Mouse (Mus musculus) T-helper 2 cell (primary cell): ENCODE data around the gene Anks6.

Experiments
- in situ Hi-C: fragments of 300-600 bp; cut with MboI, MseI; formaldehyde crosslinking; loops from one replicate; pipeline ENCODE4 v1.15.1; 2025; ENCODE audit warnings: high pct_unique_total_duplicates

Gene Anks6

GRCm38 (mm10) chr4:47046974-47047373 is 10.3 kb downstream of the Anks6 start:
- in situ Hi-C loops, result loop anchor here (10.0 kb wide), 1 partner anchor 432 kb away; no protein-coding TSS in a partner anchor

DNA sequence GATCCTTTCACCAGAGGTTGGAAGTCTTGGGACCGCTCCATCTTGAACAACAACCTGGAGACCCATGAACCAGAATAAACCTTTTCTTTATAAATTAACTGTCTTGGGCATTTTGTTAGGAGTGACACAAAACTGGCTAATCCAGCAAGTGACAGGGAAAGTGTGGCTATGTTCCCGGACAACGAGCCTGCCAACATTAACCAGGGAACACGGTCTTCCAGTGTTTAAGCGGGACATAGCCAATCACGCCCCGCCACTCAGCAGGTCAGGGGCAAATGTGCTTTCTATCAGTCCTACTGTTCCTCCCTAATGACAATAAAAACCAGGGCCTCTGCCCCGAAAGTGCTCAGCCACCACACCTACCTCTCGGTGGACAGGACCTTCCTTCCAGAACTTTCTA is 13.4 kb downstream of the Anks6 start:
- in situ Hi-C loops, result loop anchor here (10.0 kb wide), 1 partner anchor 429 kb away; no protein-coding TSS in a partner anchor

- in situ Hi-C loops, result no loop called here
Measured at GRCm38 (mm10) chr4:47039586-47039985, 17.6 kb downstream of the Anks6 start.

- in situ Hi-C loops, result no loop called here
Measured at GRCm38 (mm10) chr4:47037321-47037657, 19.9 kb downstream of the Anks6 start.

DNA sequence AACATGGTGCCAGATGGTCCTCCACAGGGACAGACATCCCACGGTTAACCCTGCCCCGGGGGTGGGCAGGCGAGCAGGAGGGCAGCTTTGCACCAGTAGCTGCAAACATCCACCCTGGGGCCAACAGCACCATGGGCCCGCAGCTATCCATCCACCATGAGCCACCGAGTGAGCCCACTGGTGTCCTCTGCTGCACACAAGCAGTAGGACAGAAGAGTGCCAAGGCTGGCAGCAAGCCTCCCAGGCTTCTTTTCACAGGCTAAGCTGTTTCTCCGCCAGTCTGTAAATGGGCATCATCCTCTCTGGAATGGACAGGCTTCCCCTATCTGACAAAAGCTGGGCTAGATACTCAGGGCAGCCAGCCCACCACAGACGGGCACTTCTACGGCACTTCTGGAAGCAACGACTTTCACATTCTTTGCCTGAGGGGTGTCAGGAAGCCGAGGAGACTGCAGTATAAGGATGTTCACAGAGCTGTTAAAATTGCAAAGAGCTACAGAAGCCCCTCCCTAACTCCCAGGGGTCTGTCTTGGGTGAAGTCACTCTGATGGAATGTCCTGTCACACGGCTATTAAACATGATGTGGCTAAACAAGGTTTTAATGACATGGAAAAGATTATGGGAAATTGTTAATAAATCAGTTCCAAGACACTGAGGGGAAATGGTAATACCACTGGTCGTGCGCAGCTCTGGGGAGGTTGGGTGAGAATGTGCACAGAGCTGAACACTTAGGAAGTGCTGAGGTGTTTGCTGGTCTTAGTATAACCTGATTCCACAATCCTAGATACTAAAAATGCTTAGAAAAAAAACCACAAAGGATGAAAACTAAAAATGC is 20.5 kb downstream of the Anks6 start:
- in situ Hi-C loops, result no loop called here

GRCm38 (mm10) chr4:47035536-47035935 is 21.7 kb downstream of the Anks6 start:
- in situ Hi-C loops, result no loop called here

GRCm38 (mm10) chr4:47032171-47032570 is 25.1 kb downstream of the Anks6 start:
- in situ Hi-C loops, result no loop called here

DNA sequence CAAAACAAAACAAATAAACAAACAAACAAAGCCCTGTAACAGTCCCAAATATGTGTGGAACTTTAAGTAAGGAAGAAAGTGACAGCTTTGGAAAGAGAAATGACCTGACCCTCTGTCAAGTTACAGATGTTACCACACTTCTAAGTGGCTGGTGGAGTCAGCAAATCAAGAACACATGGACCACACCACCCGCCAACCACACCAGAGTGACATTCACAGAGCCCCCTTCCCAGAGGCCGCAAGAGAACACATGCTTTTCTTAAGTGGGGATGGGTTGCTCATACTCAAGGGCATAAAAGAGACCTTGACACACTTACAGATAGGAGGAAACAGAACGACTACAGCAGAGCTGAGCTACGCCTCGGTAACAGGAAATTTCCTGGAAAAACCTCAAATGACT is 28.4 kb downstream of the Anks6 start:
- in situ Hi-C loops, result no loop called here

DNA sequence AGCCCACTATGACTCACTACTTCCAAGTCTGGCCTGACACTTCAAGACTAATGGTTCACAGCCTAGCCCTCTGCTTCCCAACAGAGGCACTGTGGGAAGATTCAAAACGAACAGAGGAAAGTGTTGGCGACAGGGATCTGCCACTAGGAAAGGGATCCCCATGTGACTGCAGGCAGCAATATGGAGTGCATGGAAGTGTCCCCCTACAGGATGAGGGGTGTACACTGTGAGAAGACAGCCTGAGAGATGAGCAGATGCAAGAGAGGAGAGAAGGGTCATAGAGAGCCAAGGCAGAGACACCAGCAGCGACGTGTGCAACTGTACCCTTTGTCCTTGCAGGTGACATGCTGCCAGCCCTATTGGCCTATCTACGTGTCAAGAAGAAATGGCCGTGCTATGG is 33.3 kb downstream of the Anks6 start:
- in situ Hi-C loops, result loop anchor here (5.0 kb wide), 1 partner anchor 332 kb away; no protein-coding TSS in a partner anchor

GRCm38 (mm10) chr4:47022804-47023603 is 34.2 kb downstream of the Anks6 start:
- in situ Hi-C loops, result loop anchor here (5.0 kb wide), 1 partner anchor 331 kb away; no protein-coding TSS in a partner anchor

GRCm38 (mm10) chr4:47020563-47020962 is 36.7 kb downstream of the Anks6 start:
- in situ Hi-C loops, result loop anchor here (5.0 kb wide), 1 partner anchor 328 kb away; no protein-coding TSS in a partner anchor

- in situ Hi-C loops, result no loop called here
Measured at GRCm38 (mm10) chr4:47015156-47015555, 42.1 kb downstream of the Anks6 start.

- in situ Hi-C loops, result no loop called here
Measured at GRCm38 (mm10) chr4:47012476-47012875, 44.8 kb downstream of the Anks6 start.

- in situ Hi-C loops, result no loop called here
Measured at GRCm38 (mm10) chr4:47010400-47011231, 46.6 kb downstream of the Anks6 start.

DNA sequence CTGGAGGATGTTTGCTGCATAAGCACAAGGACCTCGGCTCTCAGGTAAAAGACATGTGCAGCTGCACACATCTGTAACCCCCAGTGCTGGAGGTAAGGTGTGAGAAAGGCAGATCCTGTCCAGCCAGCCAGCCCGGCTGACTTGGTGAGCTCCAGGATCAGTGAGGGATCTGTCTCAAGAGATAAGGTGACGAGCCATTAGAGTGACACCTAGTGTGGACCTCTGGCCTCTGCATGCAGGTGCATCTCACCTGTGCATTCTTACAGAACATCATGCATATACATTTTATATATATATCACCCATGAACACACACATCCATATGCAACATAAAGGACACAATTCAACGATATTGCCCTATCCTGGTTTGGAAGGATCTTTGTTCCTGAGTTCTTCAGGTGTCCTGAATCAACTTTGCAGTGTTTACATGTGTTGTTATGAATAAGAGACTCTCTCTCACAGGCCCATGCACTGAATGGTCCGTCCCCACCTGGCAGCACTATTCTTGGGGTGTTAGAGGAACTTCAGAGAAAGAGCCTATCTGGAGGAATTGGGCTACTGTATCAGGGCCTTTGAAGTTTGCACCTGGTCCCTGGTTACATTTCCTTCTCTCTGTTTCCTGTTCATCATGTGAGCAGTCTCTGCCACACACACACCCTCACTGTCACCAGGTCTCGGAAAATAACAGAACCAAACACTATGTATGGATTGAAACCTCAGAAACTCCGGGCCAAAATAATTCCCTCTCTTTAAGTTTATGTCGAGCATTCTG is 56.4 kb downstream of the Anks6 start:
- in situ Hi-C loops, result no loop called here

DNA sequence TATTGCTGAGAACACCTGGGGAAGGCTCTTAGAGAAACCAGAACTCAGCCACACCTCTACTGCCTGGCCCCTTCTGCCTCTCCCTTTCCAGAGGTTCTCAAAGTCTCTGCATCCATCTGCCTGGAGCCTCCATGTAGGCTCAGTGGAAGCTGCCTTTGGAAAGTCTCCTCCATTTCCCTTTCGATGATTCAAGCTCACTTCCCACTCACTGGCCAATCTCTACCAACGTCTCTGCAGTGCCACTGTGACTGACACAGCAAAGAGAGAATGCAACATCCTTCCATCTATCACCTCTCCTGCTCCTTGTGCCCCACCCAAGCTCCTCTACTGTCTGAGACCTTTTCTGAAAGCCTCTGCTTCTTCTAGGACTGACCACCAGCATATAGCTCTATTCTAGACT is 59.3 kb downstream of the Anks6 start:
- in situ Hi-C loops, result no loop called here

- in situ Hi-C loops, result no loop called here
Measured at GRCm38 (mm10) chr4:46992827-46993473, 64.3 kb downstream of the Anks6 start.

GRCm38 (mm10) chr4:46991959-46992316 is 65.3 kb downstream of the Anks6 start:
- in situ Hi-C loops, result no loop called here

GRCm38 (mm10) chr4:46991016-46991958 is 65.9 kb downstream of the Anks6 start, which contains the start of gene Gabbr2:
TSS of gene Gabbr2 (minus strand) at chr4:46991873.
- in situ Hi-C loops, result no loop called here
